Mouse (Mus musculus): Measurements from ENCODE around the gene Syt1. TPM values are rescaled to one million over a fixed set of nuclear protein-coding genes. Genes with fewer than 3 reads are reported as not detected.

Syt1 gene
- polyA plus RNA-seq, 1 experiment, result not detected

- Histone ChIP-seq H3K27ac (replicated peaks; ENCODE audit: low read depth, low read length) (no peak overlapping the region), H3K4me3 (ENCODE audit: insufficient read depth, low read depth, low read length) (no peak overlapping the region), H3K4me1 (ENCODE audit: control insufficient read depth, insufficient read depth, insufficient read length, low read length) (no peaks in the 10 kb centered on the region)
Measured at GRCm38 (mm10) chr10:108660295-108660694, 350.5 kb downstream of the Syt1 start.

GRCm38 (mm10) chr10:108658300-108658699 is 352.5 kb downstream of the Syt1 start:
- no peaks in the 10 kb centered on the region for H3K4me1 ChIP-seq (ENCODE audit: control insufficient read depth, insufficient read depth, insufficient read length, low read length)
- H3K27ac ChIP-seq (replicated peaks; ENCODE audit: low read depth, low read length), result no peak overlapping the region
- H3K4me3 ChIP-seq (ENCODE audit: insufficient read depth, low read depth, low read length), result no peak overlapping the region

GRCm38 (mm10) chr10:108657669-108658068 is 353.1 kb downstream of the Syt1 start:
- H3K27ac ChIP-seq (replicated peaks; ENCODE audit: low read depth, low read length), result no peak overlapping the region
- H3K4me3 ChIP-seq (ENCODE audit: insufficient read depth, low read depth, low read length), result no peak overlapping the region
- H3K4me1 ChIP-seq (ENCODE audit: control insufficient read depth, insufficient read depth, insufficient read length, low read length), result no peaks in the 10 kb centered on the region

GRCm38 (mm10) chr10:108656898-108657297 is 353.9 kb downstream of the Syt1 start:
- no peak overlapping the region for H3K4me3 ChIP-seq (ENCODE audit: insufficient read depth, low read depth, low read length)
- no peaks in the 10 kb centered on the region for H3K4me1 ChIP-seq (ENCODE audit: control insufficient read depth, insufficient read depth, insufficient read length, low read length)
- H3K27ac ChIP-seq (replicated peaks; ENCODE audit: low read depth, low read length), result no peak overlapping the region

GRCm38 (mm10) chr10:108655074-108655473 is 355.7 kb downstream of the Syt1 start:
- H3K4me3 ChIP-seq (ENCODE audit: insufficient read depth, low read depth, low read length), result no peak overlapping the region
- H3K27ac ChIP-seq (replicated peaks; ENCODE audit: low read depth, low read length), result no peak overlapping the region
- no peaks in the 10 kb centered on the region for H3K4me1 ChIP-seq (ENCODE audit: control insufficient read depth, insufficient read depth, insufficient read length, low read length)

GRCm38 (mm10) chr10:108652831-108653230 is 358.0 kb downstream of the Syt1 start:
- H3K4me1 ChIP-seq (ENCODE audit: control insufficient read depth, insufficient read depth, insufficient read length, low read length), result no peaks in the 10 kb centered on the region
- H3K27ac ChIP-seq (replicated peaks; ENCODE audit: low read depth, low read length), result no peak overlapping the region
- H3K4me3 ChIP-seq (ENCODE audit: insufficient read depth, low read depth, low read length), result no peak overlapping the region

- Histone ChIP-seq H3K27ac (replicated peaks; ENCODE audit: low read depth, low read length) (no peak overlapping the region), H3K4me3 (ENCODE audit: insufficient read depth, low read depth, low read length) (no peak overlapping the region), H3K4me1 (ENCODE audit: control insufficient read depth, insufficient read depth, insufficient read length, low read length) (no peaks in the 10 kb centered on the region)
Measured at GRCm38 (mm10) chr10:108652066-108652465, 358.7 kb downstream of the Syt1 start.

GRCm38 (mm10) chr10:108649174-108649573 is 361.6 kb downstream of the Syt1 start:
- Histone ChIP-seq H3K4me3 (ENCODE audit: insufficient read depth, low read depth, low read length) (no peak overlapping the region), H3K4me1 (ENCODE audit: control insufficient read depth, insufficient read depth, insufficient read length, low read length) (no peaks in the 10 kb centered on the region), H3K27ac (replicated peaks; ENCODE audit: low read depth, low read length) (no peak overlapping the region)

- no peaks in the 10 kb centered on the region for H3K4me1 ChIP-seq (ENCODE audit: control insufficient read depth, insufficient read depth, insufficient read length, low read length)
- H3K27ac ChIP-seq (replicated peaks; ENCODE audit: low read depth, low read length), result no peak overlapping the region
- no peak overlapping the region for H3K4me3 ChIP-seq (ENCODE audit: insufficient read depth, low read depth, low read length)
Measured at GRCm38 (mm10) chr10:108643915-108644314, 366.9 kb downstream of the Syt1 start.

- Histone ChIP-seq H3K27ac (replicated peaks; ENCODE audit: low read depth, low read length) (no peak overlapping the region), H3K4me1 (ENCODE audit: control insufficient read depth, insufficient read depth, insufficient read length, low read length) (no peaks in the 10 kb centered on the region), H3K4me3 (ENCODE audit: insufficient read depth, low read depth, low read length) (no peak overlapping the region)
Measured at GRCm38 (mm10) chr10:108638095-108638494, 372.7 kb downstream of the Syt1 start.

- H3K4me1 ChIP-seq (ENCODE audit: control insufficient read depth, insufficient read depth, insufficient read length, low read length), result no peaks in the 10 kb centered on the region
- no peak overlapping the region for H3K27ac ChIP-seq (replicated peaks; ENCODE audit: low read depth, low read length)
- no peak overlapping the region for H3K4me3 ChIP-seq (ENCODE audit: insufficient read depth, low read depth, low read length)
Measured at GRCm38 (mm10) chr10:108636086-108636485, 374.7 kb downstream of the Syt1 start.

GRCm38 (mm10) chr10:108635616-108636015 is 375.2 kb downstream of the Syt1 start:
- no peaks in the 10 kb centered on the region for H3K4me1 ChIP-seq (ENCODE audit: control insufficient read depth, insufficient read depth, insufficient read length, low read length)
- no peak overlapping the region for H3K4me3 ChIP-seq (ENCODE audit: insufficient read depth, low read depth, low read length)
- no peak overlapping the region for H3K27ac ChIP-seq (replicated peaks; ENCODE audit: low read depth, low read length)

- Histone ChIP-seq H3K4me3 (ENCODE audit: insufficient read depth, low read depth, low read length) (no peak overlapping the region), H3K27ac (replicated peaks; ENCODE audit: low read depth, low read length) (no peak overlapping the region), H3K4me1 (ENCODE audit: control insufficient read depth, insufficient read depth, insufficient read length, low read length) (no peaks in the 10 kb centered on the region)
Measured at GRCm38 (mm10) chr10:108630841-108631240, 379.9 kb downstream of the Syt1 start.

- no peak overlapping the region for H3K4me3 ChIP-seq (ENCODE audit: insufficient read depth, low read depth, low read length)
- H3K4me1 ChIP-seq (ENCODE audit: control insufficient read depth, insufficient read depth, insufficient read length, low read length), result no peaks in the 10 kb centered on the region
- H3K27ac ChIP-seq (replicated peaks; ENCODE audit: low read depth, low read length), result no peak overlapping the region
Measured at GRCm38 (mm10) chr10:108626404-108626803, 384.4 kb downstream of the Syt1 start.

GRCm38 (mm10) chr10:108623002-108623401 is 387.8 kb downstream of the Syt1 start:
- Histone ChIP-seq H3K4me3 (ENCODE audit: insufficient read depth, low read depth, low read length) (no peak overlapping the region), H3K4me1 (ENCODE audit: control insufficient read depth, insufficient read depth, insufficient read length, low read length) (no peaks in the 10 kb centered on the region), H3K27ac (replicated peaks; ENCODE audit: low read depth, low read length) (no peak overlapping the region)

GRCm38 (mm10) chr10:108619861-108620260 is 390.9 kb downstream of the Syt1 start:
- Histone ChIP-seq H3K4me1 (ENCODE audit: control insufficient read depth, insufficient read depth, insufficient read length, low read length) (no peaks in the 10 kb centered on the region), H3K4me3 (ENCODE audit: insufficient read depth, low read depth, low read length) (no peak overlapping the region), H3K27ac (replicated peaks; ENCODE audit: low read depth, low read length) (no peak overlapping the region)

- Histone ChIP-seq H3K4me1 (ENCODE audit: control insufficient read depth, insufficient read depth, insufficient read length, low read length) (no peaks in the 10 kb centered on the region), H3K4me3 (ENCODE audit: insufficient read depth, low read depth, low read length) (no peak overlapping the region), H3K27ac (replicated peaks; ENCODE audit: low read depth, low read length) (no peak overlapping the region)
Measured at GRCm38 (mm10) chr10:108619217-108619616, 391.6 kb downstream of the Syt1 start.
